Mouse (Mus musculus) thymus, postnatal 10 days (tissue): ENCODE data around the gene Ddx28.

Experiments used
- DNase-seq, 2 experiments: peaks; one replicate each; pipeline ENCODE4 v3.0.0; 2021; ENCODE audit warnings: low spot score in 2 of 2

Ddx28 gene

DNA sequence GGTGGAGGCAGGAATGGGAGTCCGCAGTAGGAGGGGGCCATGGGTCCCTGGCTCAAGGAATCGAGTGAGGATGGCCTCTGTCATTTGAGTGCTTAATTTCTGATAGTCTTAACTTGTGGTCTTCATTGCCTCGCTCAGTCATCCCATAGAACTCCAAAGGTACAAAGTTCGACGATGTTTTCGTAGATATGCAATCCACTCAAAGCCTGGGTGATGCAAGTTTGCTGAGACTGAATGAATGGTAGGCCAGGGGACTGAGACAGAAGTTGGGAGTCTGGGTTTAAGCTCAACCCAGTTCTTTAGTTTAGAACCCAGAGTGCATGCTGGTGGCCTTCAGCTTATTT lies at the start of gene Ddx28:
TSS of gene Ddx28 (minus strand) at position 240 of the 344 bp plus-strand sequence.
- no peak for DNase-seq

DNA sequence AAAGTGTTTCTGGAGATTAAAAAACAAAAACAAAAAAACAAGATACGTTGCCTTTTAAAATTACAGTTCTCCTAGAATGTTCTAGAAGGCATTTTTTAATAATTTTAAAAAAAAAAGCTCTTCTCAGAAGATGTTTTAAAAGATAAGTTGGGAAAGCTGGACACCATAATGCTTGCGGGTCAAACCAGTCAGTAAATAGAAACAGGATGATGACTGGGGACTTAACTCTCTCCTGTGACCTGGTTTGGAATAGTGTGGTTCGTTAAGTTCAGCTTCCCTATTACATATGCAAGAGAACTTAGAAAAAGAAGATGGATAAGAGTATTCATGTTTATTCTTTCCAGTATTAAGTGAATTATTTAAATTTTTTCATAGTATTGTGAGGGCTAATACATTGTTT lies 48.8 kb upstream of the Ddx28 start:
- DNase-seq = no peak

DNA sequence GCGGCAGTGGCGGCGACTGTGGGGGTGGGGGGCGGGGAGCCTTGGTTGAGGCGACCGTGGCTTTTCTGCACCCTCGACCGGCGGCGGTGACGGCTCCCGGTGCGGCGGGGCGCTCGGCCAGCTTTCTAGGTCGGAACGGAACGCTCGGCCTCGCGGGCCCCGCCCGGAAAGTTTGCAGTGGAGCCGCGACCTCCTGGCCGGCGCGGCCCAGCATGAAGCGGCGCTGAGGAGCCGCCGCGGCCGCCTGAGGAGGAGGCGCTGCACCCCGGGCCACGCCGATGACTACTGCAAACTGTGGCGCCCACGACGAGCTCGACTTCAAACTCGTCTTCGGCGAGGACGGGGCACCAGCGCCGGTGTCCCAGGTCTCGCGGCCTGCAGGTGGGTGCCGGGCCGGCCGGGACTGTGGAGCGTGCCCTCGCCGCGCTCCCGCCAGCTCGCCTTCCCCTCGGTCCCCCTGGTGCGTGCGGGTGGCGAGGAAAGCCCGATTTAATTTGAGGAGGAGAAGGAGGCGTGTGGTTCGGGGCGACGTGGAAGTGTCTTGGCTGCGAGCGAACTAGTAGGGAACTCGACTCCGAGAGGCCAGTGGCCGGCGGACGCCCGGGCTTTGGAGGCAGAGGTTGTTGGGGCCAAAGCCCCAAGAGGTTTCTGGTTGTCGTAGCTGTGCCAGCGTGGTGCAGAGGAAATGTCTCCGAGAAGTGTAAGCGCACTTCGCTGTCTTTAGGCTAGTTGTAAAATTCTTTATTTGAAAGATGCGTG lies 48.1 kb upstream of the Ddx28 start:
- DNase-seq = peak in 1 of 2 experiments; percentile 56

DNA sequence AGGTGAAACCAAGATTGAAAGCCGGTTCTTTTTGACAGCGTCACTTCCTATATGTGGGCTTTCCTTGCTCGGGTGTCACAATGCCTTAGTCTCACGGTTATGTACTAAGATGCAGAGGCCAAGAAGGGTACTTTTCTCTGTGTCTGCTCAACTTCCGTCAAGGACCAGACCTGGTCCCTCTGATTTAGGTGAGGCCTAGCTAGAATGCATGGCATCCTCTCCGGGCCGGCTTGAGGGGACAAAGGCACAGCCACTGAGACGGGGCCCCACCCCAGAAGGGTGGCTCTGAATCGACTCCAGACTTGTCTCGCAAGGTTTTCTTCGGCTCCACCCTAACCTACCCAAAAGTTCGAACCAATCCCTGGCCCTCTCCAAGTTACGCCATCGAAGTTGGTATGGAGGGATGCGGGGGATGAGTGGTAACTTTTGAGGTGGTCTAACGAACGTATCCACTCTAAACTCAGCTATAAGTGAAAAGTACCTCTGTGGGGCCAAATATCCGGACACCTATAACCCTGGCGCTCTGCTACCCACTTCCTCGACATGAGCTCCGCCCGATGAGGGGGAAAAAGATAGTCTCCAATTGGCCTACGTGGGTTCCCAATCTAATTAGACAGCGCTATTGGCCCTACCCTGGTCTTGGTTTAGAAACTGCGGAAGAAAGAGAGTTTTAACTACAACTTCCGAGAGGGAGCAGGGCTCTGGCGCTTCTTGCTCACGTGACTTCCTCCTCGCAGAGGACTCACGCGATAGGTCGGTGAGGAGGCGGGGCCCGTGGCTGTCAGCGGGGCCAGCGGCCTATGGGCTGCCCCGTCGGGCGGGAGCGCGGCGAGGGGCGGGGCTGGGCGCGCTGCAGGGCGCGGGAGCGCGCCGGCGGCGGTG lies 47.3 kb upstream of the Ddx28 start, which contains the start of gene Nfatc3:
TSS of gene Nfatc3 (plus strand) at position 110 of the 882 bp plus-strand sequence.
- peak; percentile 97 to 99 for DNase-seq

DNA sequence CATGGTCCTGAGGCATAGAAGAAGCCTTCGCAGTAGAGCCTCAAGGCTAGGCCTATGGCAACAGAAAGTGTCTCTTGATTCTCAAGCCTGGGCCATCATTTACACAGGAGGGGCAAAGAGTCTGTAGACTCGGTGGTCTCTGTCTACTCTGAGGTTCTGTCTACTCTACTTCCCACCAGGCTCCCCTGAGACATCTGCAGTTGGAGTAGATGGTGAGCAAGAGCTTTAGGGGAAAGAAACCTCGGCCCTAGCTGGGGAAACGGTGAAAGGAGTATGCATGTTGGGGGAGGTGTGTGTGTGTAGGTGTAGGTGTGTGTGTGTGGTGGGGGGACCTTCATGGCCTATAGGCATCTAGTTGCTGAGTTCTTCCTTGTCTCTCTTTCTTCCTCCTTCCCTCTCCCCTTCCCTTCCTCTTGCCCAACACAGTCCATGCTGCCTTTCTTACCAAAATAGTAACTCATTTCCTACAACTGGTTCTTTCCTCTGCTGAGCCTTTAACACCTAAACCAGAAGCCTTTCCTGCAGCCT lies 44.8 kb upstream of the Ddx28 start:
- no peak for DNase-seq

DNA sequence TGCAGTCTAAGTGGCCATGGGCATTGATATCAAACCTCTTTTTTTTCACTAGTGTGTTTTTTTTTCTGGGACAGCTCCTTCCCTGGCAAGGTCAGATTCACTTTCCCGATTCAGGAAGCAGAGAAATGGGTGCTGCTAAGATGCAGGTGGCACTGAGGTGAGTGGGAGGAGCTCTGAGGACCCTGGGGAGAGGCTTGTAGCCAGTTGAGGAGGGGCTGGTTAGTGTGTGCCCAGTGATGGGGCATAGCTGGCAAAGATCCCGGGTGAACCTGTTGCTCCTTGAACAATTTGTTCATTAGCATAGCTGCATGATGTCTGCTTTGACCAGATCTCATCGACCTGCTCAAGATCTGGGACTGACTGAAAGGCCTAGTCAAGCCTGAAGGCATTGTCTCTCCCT lies 43.4 kb upstream of the Ddx28 start:
- peak; percentile 51 to 52 for DNase-seq

DNA sequence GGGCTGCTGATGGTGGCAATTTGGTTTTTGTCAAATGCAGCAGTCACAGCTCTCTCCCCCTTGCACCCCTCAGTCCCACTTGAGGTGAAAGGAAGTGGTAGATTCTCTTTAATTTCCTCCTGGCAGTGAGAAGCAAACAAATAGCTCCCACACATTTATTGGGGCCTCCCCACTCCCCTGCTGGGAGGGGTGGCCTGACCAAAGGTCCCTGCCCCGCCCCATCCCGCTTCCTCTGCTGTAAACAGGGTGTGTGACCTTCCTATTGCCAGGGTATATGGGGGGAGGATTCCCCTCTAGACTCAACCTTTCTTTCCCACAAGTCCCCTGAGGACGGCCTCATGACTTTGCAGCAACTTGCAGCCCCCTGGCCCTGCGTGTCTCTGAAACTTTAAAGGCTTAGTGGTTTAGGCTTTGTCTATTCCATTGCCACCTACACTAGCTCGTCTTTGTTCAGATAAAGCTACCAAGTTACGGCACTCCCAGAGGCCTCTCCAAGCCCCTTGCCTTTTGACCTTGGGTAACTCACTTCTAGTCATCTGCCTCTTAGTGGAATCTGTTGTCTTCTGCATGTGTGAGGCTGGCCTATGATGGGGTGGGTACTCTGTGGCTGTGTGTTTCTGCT lies 42.6 kb upstream of the Ddx28 start:
- peak; percentile 73 to 80 for DNase-seq

DNA sequence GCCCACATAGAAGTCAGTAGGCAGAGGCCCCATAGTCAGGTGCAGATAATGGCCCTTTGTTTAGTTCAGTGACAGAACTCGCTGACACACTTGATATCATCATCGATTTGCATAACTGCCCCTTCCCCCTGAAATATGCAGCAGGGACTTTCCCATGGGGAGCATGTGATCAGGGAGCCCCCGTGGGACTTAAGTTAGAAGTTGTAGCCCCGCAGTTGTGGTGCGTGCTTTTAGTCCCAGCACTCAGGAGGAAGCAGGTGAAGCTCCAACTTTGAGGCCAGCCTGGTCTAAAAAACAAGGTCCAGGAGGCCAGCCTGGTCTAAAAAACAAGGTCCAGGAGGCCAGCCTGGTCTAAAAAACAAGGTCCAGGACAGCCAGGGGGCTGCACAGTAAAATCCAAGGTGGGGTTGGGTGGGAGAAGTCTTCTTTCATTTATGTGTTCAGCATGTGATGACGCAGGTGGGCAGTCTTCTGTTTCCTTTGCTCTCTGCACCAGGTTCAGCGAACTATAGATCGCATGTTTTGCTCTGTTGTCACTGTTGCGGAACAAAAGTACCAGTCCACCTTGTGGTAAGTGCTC lies 40.9 kb upstream of the Ddx28 start:
- peak; percentile 41 to 44 for DNase-seq

DNA sequence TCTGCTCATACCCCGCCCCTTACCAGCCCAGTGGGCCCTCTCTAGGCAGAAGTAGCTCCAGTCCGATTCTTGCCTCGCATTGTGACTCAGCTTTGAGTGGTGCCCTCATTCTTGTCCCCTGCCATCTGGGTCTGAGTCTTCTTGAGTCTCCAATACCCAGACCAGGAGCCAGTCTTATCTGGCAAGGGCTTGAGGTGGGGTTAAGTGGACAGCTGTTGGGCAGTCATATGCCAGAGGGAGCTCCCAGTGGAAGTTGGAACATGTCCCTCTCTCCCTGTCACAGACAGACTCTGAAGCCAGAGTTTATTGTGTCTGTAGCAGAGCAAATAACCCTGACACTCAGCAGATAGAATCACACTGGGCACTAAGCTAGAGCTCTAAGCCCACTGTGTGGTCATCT lies 39.4 kb upstream of the Ddx28 start:
- no peak for DNase-seq

DNA sequence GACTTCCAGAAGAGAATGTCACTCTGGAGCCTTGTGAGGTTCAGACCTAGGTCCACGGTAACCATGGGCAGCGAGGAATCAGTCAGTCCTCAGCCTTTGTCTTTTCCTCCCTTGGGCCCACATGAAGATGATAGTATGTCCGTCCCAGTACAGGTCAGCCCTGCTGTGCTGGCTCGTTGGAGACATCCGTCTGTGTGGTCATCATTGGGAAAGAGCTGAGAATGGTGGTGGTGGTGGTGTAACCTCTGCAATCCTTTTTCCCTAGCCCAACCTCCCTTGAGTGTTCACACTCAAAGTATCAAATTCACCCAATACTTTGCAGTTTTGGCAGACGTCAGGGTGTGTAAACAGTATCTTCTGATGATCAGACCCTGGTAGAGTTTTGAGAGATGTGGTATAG lies 38.2 kb upstream of the Ddx28 start:
- DNase-seq = no peak

DNA sequence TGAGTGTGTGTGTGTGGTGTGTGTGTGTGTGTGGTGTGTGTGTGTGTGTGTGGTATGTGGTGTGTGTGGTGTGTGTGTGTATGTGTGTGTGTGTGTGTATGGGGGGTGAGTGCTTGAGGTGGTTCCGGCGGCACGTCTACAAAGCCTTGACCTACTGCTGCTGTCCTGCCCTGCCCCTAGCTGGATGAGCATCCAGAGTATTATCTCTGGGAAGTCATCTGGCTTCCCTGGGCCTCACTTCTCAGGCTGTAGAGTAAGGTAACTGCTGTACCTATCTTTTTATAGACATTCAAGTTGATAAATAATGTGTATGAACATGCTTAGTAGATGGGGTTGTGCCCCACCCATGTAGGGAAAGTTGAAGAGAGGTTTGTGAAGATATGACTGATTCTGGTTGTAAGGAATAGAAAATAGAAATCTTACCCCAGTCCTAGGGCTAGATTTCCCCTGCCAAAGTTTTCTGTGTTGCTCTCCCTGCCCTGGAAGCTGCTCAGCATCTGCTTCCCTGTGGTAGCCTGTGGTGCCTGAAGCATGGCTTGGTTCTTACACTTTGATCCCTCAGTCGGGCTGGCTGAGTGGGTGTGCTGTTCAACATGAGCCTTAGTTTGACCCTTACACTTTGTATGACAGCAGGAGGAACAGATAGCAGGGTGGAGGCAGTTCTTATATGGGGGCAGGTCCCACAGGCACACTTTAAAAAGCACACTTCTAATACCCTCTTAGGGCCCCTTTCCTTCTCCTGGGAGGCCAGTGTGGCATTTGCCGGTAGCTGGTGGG lies 36.4 kb upstream of the Ddx28 start:
- no peak for DNase-seq

DNA sequence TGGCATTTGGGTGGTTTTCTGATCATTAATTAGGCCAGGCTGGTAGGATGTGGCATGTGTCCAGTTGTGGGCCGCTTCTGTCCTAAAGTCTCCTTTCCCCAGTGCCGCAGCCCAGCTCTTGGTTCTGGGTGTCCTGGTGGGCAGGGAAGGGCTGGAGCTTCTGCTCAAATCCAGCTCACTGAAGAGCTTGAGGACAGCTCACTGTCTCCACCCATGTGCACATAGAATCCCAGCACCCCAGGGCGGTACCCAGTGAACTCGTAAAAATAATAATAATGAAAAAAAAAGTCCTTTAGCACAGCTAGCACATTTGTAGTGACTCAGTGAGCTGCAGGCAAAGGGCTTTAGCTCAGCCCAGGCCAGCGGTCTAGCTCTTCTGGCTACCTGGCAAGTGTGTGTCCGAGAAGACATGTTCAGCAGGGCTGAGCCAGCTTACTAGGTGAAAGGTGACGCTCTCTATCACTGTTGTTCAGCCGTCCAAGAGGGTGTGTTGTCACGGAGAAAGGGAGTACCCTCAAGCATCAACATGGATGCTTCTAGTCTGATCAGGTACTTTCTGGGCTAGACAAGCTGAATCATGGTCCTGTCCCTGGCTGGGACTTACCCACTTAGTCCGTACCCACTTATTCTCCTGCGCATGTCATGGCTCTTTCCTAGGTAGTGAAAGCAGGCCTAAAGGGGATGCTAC lies 35.3 kb upstream of the Ddx28 start:
- DNase-seq = no peak

DNA sequence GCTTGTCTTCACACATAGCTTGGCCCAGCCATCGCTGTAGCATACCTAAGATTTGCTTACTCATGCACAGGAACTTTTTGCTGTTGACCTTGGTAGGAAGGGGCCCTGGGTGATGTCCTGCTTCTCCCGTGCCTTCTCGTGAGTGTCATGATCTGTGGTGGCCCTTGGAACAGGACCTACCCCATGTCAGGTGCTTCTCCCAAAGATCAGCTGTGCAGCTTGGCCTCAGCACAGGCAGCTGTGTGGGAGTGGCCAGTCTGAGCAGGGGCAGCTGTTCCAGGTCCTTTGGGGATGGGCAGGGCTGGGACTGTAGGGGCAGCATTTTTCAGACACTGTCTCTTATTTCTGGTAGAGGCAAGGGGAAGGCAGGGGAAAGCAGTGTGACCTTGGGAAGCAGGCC lies 32.5 kb upstream of the Ddx28 start:
- no peak for DNase-seq

DNA sequence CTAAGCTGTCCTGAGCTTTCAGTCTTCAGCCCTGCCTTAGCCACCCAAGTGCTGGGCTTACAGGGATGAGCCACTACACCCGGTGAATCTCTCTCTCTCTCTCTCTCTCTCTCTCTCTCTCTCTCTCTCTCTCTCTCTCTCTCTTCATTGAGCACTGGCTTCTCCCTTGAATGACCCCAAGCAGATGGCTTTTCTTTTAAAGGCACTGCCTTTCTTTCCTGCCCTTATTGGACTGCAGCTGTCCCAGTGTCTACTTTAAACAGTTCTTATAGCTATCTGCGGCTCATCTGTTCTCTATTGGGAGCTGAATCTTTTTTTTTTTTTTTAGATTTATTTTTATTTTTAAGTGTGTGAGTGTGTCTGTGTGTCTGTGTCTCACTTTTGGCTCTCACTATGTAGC lies 31.4 kb upstream of the Ddx28 start:
- no peak for DNase-seq

DNA sequence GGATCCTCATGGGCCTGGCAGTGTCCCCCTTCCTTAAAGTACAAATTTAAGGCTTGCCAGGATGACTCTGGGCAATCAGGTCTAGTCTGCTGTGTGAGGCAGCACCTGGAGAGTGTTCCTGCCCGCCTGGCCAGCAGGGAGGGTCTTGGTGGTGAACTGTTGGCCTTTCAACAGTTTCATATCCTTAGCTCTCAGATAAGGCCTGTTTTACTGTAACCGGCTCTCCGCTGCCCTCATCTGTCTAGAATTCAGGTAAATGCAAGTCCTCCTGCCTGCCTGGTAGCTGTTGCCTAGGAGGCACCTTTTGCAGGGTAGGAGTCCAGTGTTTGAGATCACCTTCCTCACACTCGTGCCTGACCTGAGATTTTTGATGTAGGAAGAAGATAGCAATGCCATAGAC lies 28.5 kb upstream of the Ddx28 start:
- DNase-seq = no peak

DNA sequence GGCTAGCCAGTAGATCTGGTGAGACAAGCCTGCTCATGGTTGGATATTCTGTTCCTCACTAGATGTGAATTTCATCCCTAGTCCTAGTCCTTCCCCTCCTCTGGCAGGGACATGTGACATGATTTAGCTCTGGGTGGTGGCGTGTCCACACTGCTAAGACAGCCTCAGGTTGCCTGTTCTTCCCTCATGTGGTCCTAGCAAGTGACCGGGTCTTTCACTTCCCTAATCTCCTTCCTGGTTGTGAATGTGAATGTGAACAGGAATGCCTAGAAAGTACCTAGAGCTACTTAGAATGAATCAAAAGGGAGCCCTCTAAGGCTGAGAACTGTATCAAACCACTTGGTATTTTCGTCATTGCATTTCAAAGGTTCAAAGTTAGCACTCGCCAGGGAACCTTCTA lies 27.9 kb upstream of the Ddx28 start:
- DNase-seq = no peak

DNA sequence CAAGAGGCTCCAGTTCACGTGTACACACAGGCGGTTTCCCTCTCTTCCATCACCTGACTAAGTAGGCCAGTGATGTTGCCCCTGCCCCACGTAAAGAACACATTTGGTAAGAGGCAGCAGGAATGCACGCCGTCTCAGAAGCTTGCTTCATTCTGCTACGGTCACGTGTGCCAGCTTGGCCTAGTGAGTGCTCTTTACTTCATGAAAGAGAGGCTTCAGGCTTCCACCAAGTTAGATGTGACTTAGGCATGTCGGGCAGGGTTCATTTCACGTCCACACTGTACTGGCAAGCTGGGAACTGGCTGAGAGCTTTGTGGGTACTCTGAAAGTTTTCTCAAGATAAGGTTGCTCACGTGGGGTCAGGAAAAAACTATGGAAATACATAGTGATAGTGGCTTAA lies 27.0 kb upstream of the Ddx28 start:
- no peak for DNase-seq

DNA sequence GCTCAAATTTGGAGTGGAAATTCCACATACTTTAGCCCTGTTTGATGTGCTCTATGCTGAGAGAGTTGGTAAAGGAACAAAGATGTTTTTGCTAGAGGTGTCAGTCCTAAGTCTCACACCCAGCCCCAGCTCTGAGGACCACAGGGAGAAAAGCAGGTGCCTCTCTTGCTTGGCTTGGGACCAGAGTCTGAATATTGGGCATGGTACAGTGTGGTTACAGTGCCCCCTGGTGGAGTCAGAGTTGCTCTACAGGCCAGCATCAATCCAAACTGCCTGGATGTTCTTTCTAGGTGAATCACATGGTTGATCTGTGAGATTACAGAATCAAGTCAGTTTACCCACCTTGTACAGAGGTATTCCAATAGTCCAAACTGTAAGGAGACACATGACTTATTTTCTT lies 10.8 kb upstream of the Ddx28 start:
- peak; percentile 73 to 90 for DNase-seq

DNA sequence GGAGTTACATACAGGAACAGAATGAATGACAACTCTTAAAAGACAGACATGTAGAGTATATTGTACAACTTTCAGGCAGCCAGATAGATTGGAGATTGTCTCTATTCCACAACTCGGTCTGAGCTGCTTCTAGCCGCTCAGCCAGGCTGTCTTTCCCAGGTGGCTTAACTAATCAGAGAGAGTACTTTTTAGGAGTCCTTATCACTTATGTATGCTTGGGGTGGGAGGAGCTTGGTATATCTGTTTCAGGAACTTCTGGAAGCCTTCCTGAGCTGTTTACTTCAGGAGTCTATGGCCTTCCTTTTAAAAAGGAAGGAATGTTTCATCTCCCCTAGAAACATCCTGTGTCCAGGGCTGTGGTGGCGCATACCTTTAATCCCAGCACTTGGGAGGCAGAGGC lies 6.4 kb upstream of the Ddx28 start:
- no peak for DNase-seq

DNA sequence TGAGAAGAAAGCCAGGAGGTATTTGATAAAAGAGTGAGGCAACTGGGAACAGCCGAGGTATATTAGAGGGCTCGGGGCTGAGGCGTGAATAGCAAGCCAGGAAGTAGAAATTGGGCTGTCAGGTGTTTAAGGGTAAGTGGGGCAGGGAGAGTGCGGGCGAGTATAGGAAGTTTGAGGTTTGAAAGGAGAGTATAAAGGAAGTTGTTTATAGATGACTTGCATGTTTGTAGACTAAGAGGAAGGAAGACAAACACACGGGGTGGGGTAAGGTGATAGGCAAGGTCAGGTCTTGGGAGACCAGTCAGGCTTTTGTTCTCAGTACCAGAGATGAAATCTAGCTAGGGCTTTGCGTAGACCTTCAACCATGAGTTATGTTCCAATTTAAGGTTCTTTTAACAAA lies 5.4 kb upstream of the Ddx28 start:
- DNase-seq = peak; percentile 55 to 56

DNA sequence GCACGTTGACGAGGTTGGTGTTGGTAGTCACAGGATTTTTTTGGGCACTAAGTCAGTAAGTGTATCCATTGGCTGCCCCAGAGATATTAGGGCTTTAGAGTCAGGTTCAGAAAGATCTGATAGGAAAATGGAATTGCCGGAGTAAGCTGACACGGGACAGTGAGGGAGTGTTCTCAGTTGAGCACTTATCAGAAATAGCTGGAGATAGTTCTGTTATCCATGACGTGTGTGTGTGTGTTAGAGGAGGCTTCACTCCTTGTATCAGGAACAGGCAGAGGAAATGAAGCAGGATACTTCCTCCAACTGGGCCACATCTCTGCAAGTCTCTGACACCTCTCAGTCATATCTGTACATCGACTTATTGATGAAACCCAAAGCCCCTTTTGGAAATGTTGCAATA lies 4.6 kb upstream of the Ddx28 start:
- no peak for DNase-seq
